Mouse (Mus musculus): ENCODE data around the gene Ppp1r16b. TPM values are rescaled to one million over a fixed set of nuclear protein-coding genes. Genes with fewer than 3 reads are reported as not detected.

The Ppp1r16b gene
- polyA plus RNA-seq, 1 experiment from 2014 or later = 14.1 TPM

MicroRNAs within 50 kb of the gene (microRNA counts, 519-probe panel; counts per million panel counts)
- 104 counts per million, percentile 35 among the panel's probes with 10 or more counts for microRNA mmu-miR-3474

Small RNAs within 50 kb of the gene (microRNA-seq; reads per million reads assigned to microRNA genes)
- gene Gm26141 = not detected
- 3.2 reads per million, percentile 15 among the genes with 10 or more reads in this experiment for gene Mir3474

Other genes with a start within 250 kb of the Ppp1r16b start
- not detected in 2 replicates for gene Adig, start 162.8 kb upstream of the Ppp1r16b start, polyA plus RNA-seq (2015; fragmentation: Nextera tagmentation; extraction: Ambion mirVana)
- gene Arhgap40, start 152.6 kb upstream of the Ppp1r16b start, polyA plus RNA-seq (2015; fragmentation: Nextera tagmentation; extraction: Ambion mirVana) = 0.25 and 0.49 TPM in 2 replicates
- gene Slc32a1, start 54.6 kb upstream of the Ppp1r16b start, polyA plus RNA-seq (2015; fragmentation: Nextera tagmentation; extraction: Ambion mirVana) = 0.12 TPM in 1 of 2 replicates, not detected in the other
- 5.1 and 9.7 TPM in 2 replicates for gene Actr5, start 40.5 kb upstream of the Ppp1r16b start, polyA plus RNA-seq (2015; fragmentation: Nextera tagmentation; extraction: Ambion mirVana)
- 55.1 and 56.3 TPM in 2 replicates for gene Fam83d, start 102.7 kb downstream of the Ppp1r16b start, polyA plus RNA-seq (2015; fragmentation: Nextera tagmentation; extraction: Ambion mirVana)
- gene Dhx35, start 129.4 kb downstream of the Ppp1r16b start, polyA plus RNA-seq (2015; fragmentation: Nextera tagmentation; extraction: Ambion mirVana) = 18.7 and 18.9 TPM in 2 replicates

All from kidney, embryonic 16.5 days (tissue).